In the genomic region with DNA sequence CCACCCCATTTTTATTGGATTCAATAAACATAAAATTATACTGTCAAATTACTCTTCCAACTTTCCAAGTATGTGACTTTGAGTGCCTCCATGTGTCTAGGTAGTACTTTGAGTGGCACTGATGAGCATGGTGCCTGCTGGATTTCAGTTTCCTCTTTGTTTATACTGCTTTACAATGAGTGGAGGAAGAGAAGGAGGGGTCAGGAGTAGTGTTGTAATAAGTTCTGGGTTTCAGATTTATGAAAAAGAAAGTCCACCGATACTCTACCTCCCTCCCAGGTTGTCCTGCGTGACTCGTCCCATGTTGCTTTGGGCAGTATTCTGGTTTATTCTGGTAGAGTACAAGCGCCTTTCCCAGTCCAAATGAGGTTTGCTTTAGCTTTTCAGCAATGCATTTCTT, we compare ENCODE assay signal across 12 mouse cellular contexts. TPM values are rescaled to one million over a fixed set of nuclear protein-coding genes. Genes with fewer than 3 reads are reported as not detected.
DNase-seq lines count a peak whose midpoint lies in the region; ATAC-seq and TF ChIP-seq lines count a peak whose summit lies in the region.
"Had no signal": no experiment of that assay in that cellular context is flagged by ENCODE, and none has a peak within 500 bp of the region (broad histone marks: within the 10 kb centered on the region; RNA-seq: fewer than 3 reads in every experiment).

No protein-coding gene starts in this region.

- H3K27me3 ChIP-seq in intestine, embryonic 14.5 days (replicated peaks; ENCODE audit: control insufficient read depth, insufficient read depth, low read length) = no peaks in the 10 kb centered on the region
- no peaks in the 10 kb centered on the region for H3K27me3 ChIP-seq in intestine, embryonic 15.5 days (replicated peaks)
- H3K27me3 ChIP-seq in stomach, embryonic 16.5 days (ENCODE audit: control insufficient read depth, insufficient read depth, low read length) = no peaks in the 10 kb centered on the region
- no peaks in the 10 kb centered on the region for H3K27me3 ChIP-seq in stomach, postnatal 0 days (ENCODE audit: control insufficient read depth, insufficient read depth, low read length)
- no peaks in the 10 kb centered on the region for H3K27me3 ChIP-seq in liver, embryonic 15.5 days
- H3K27me3 ChIP-seq: embryonic facial prominence, embryonic 12.5 days; limb, embryonic 15.5 days; neural tube, embryonic 13.5 days had no signal

- peaks cover 6% of the 10 kb centered on the region; the same call in 1 of the 2 replicates for H3K4me1 ChIP-seq in intestine, embryonic 14.5 days (replicated peaks; ENCODE audit: control insufficient read depth, insufficient read depth, low read length)
- H3K4me1 ChIP-seq in intestine, embryonic 15.5 days (replicated peaks) = peaks cover 7% of the 10 kb centered on the region; the same call in 1 of the 2 replicates
- H3K4me1 ChIP-seq in stomach, embryonic 16.5 days (ENCODE audit: control insufficient read depth, insufficient read depth, low read length) = peaks cover 10% of the 10 kb centered on the region
- H3K4me1 ChIP-seq in stomach, postnatal 0 days (replicated peaks; ENCODE audit: control insufficient read depth, insufficient read depth) = no peaks in the 10 kb centered on the region
- peaks cover 5% of the 10 kb centered on the region; the same call in 1 of the 2 replicates for H3K4me1 ChIP-seq in liver, embryonic 15.5 days (replicated peaks)

- ATAC-seq in intestine, embryonic 14.5 days (replicated peaks; ENCODE audit: low FRiP score, low TSS enrichment, low read depth) = 0 out of 2 replicates have a peak, but pooled peaks have one; percentile 22
- no peak for ATAC-seq in intestine, embryonic 15.5 days
- ATAC-seq in stomach, embryonic 16.5 days (ENCODE audit: insufficient read depth, low FRiP score) = no peak
- ATAC-seq in stomach, postnatal 0 days (ENCODE audit: low FRiP score, low TSS enrichment) = no peak
- ATAC-seq in liver, embryonic 15.5 days (ENCODE audit: insufficient read depth) = no peak
- ATAC-seq in erythroblast, adult 5-6 weeks (replicated peaks; ENCODE audit: low FRiP score, poor library complexity, severe bottlenecking) = no peak; the same call in 1 of the 2 replicates

- H3K9ac ChIP-seq in intestine, embryonic 14.5 days (ENCODE audit: low read length) = no peak overlapping the region
- no peak overlapping the region for H3K9ac ChIP-seq in intestine, embryonic 15.5 days
- H3K9ac ChIP-seq in stomach, embryonic 16.5 days (ENCODE audit: low read length) = no peak overlapping the region
- no peak overlapping the region for H3K9ac ChIP-seq in stomach, postnatal 0 days (ENCODE audit: low read length)
- H3K9ac ChIP-seq in liver, embryonic 15.5 days = no peak overlapping the region
- H3K9ac ChIP-seq: embryonic facial prominence, embryonic 12.5 days; limb, embryonic 15.5 days; neural tube, embryonic 13.5 days had no signal

- H3K36me3 ChIP-seq in intestine, embryonic 14.5 days (ENCODE audit: control insufficient read depth, insufficient read depth, low read length) = no peaks in the 10 kb centered on the region
- H3K36me3 ChIP-seq in intestine, embryonic 15.5 days = no peaks in the 10 kb centered on the region
- H3K36me3 ChIP-seq in stomach, embryonic 16.5 days (ENCODE audit: control insufficient read depth, insufficient read depth, low read length) = no peaks in the 10 kb centered on the region
- no peaks in the 10 kb centered on the region for H3K36me3 ChIP-seq in stomach, postnatal 0 days (ENCODE audit: control insufficient read depth, insufficient read depth, low read length)
- H3K36me3 ChIP-seq in liver, embryonic 15.5 days (replicated peaks) = no peaks in the 10 kb centered on the region
- H3K36me3 ChIP-seq: embryonic facial prominence, embryonic 12.5 days; limb, embryonic 15.5 days; neural tube, embryonic 13.5 days had no signal

- TF ChIP-seq CTCF in stomach, postnatal 0 days (IDR thresholded peaks at IDR 0.05; ENCODE audit: low read depth) = no peak

- no peak overlapping the region for H3K27ac ChIP-seq in intestine, embryonic 14.5 days (ENCODE audit: low read depth)
- H3K27ac ChIP-seq in intestine, embryonic 15.5 days = no peak overlapping the region
- no peak overlapping the region for H3K27ac ChIP-seq in stomach, embryonic 16.5 days (ENCODE audit: low read length)
- H3K27ac ChIP-seq in stomach, postnatal 0 days (replicated peaks) = no peak overlapping the region
- no peak overlapping the region for H3K27ac ChIP-seq in liver, embryonic 15.5 days (replicated peaks)
- H3K27ac ChIP-seq: embryonic facial prominence, embryonic 12.5 days; limb, embryonic 15.5 days; neural tube, embryonic 13.5 days had no signal

- H3K4me3 ChIP-seq in intestine, embryonic 14.5 days (ENCODE audit: low read depth, low read length) = no peak overlapping the region
- H3K4me3 ChIP-seq in intestine, embryonic 15.5 days (replicated peaks) = no peak overlapping the region
- no peak overlapping the region for H3K4me3 ChIP-seq in stomach, embryonic 16.5 days (replicated peaks; ENCODE audit: low read length)
- no peak overlapping the region for H3K4me3 ChIP-seq in stomach, postnatal 0 days (ENCODE audit: low read depth, low read length)
- H3K4me3 ChIP-seq in liver, embryonic 15.5 days (replicated peaks) = no peak overlapping the region
- H3K4me3 ChIP-seq: embryonic facial prominence, embryonic 12.5 days; limb, embryonic 15.5 days; neural tube, embryonic 13.5 days had no signal

- TF ChIP-seq EP300 in stomach, postnatal 0 days (optimal IDR thresholded peaks at IDR 0.05) = no peak

- H3K9me3 ChIP-seq in intestine, embryonic 14.5 days (ENCODE audit: control insufficient read depth, low read length) = no peaks in the 10 kb centered on the region
- H3K9me3 ChIP-seq in intestine, embryonic 15.5 days = no peaks in the 10 kb centered on the region
- H3K9me3 ChIP-seq in stomach, embryonic 16.5 days (replicated peaks; ENCODE audit: control insufficient read depth, low read length) = no peaks in the 10 kb centered on the region
- no peaks in the 10 kb centered on the region for H3K9me3 ChIP-seq in stomach, postnatal 0 days (ENCODE audit: control insufficient read depth, low read length)
- no peaks in the 10 kb centered on the region for H3K9me3 ChIP-seq in liver, embryonic 15.5 days (replicated peaks)
- H3K9me3 ChIP-seq: embryonic facial prominence, embryonic 12.5 days; limb, embryonic 15.5 days; neural tube, embryonic 13.5 days had no signal

- 42% methylated on average over 4 of the region's 4 CpGs for WGBS in intestine, embryonic 14.5 days
- 45% methylated on average over 4 of the region's 4 CpGs for WGBS in intestine, embryonic 15.5 days
- WGBS in stomach, embryonic 16.5 days = 59% methylated on average over 4 of the region's 4 CpGs
- WGBS in stomach, postnatal 0 days = 59% methylated on average over 4 of the region's 4 CpGs
- 42% methylated on average over 4 of the region's 4 CpGs for WGBS in liver, embryonic 15.5 days (ENCODE audit: insufficient replicate concordance)

- H3K4me2 ChIP-seq in intestine, embryonic 14.5 days (ENCODE audit: low read length) = no peak overlapping the region
- no peak overlapping the region for H3K4me2 ChIP-seq in intestine, embryonic 15.5 days (replicated peaks)
- H3K4me2 ChIP-seq in stomach, embryonic 16.5 days (ENCODE audit: low read depth, low read length) = 0 out of 2 replicates have a peak overlapping the region, but pooled peaks have one; percentile 11
- no peak overlapping the region for H3K4me2 ChIP-seq in stomach, postnatal 0 days (replicated peaks; ENCODE audit: low read depth)
- H3K4me2 ChIP-seq in liver, embryonic 15.5 days = peak overlapping the region; percentile 44
- H3K4me2 ChIP-seq: embryonic facial prominence, embryonic 12.5 days; limb, embryonic 15.5 days; neural tube, embryonic 13.5 days had no signal

- DNase-seq in intestine, embryonic 14.5 days (ENCODE audit: low spot score) = no peak
- DNase-seq in stomach, postnatal 0 days (ENCODE audit: low spot score) = no peak
- DNase-seq in right cerebral cortex, adult 2 months (ENCODE audit: low spot score in 2 of 2) = no peak
- DNase-seq: adrenal gland, postnatal 25 days; cerebellum, postnatal 36 days had no signal

RNA-seq across cellular contexts. Expression of a gene that starts 22.7 kb away (rescaled TPM):
- 51.2 and 52.5 TPM in 2 replicates for polyA plus RNA-seq in intestine, embryonic 14.5 days (2014; fragmentation: Nextera tagmentation; extraction: Ambion mirVana)
- 48.7 and 52.2 TPM in 2 replicates for polyA plus RNA-seq in intestine, embryonic 15.5 days (2015; fragmentation: Nextera tagmentation; extraction: Ambion mirVana)
- 46.3 and 47.3 TPM in 2 replicates for polyA plus RNA-seq in stomach, embryonic 16.5 days (2015; fragmentation: Nextera tagmentation; extraction: Ambion mirVana)
- 29.5 and 30.3 TPM in 2 replicates for polyA plus RNA-seq in stomach, postnatal 0 days (2015; fragmentation: Nextera tagmentation; extraction: Ambion mirVana)
- polyA plus RNA-seq in liver, embryonic 15.5 days (2015; fragmentation: Nextera tagmentation; extraction: Ambion mirVana) = 15.9 and 16.4 TPM in 2 replicates
- total RNA-seq in erythroblast, adult 5-6 weeks (2015; ENCODE audit: low replicate concordance) = 10.8 and 16.3 TPM in 2 replicates
- 22.7 and 24.5 TPM in 2 replicates for total RNA-seq in erythroblast, adult 5-6 weeks (2017; ENCODE audit: low replicate concordance)

Comparison
In these comparisons a context has a peak if more than half of its experiments do, and no peak if none do; other contexts are left out.
1. H3K4me2 ChIP-seq: peak in stomach, embryonic 16.5 days (single experiment) and liver, embryonic 15.5 days (single experiment); none in intestine, embryonic 14.5 days (single experiment), intestine, embryonic 15.5 days (single experiment) and stomach, postnatal 0 days (single experiment).